Mouse (Mus musculus) E14TG2a.4 (cell line): ENCODE results near the gene Tmem235.

Source experiments
- H3K27me3 ChIP-seq: 2 replicates; pipeline ENCODE4 v1.6.1; 2014; ENCODE audit warnings: low read length, control low read depth; ENCODE audit not compliant: insufficient read depth
- H3K36me3 ChIP-seq: 2 replicates; pipeline ENCODE4 v1.6.1; 2014; ENCODE audit warnings: low read length, control low read depth; ENCODE audit not compliant: insufficient read depth
- H3K4me1 ChIP-seq: replicated peaks from 2 replicates; pipeline ENCODE4 v1.6.1; 2014; ENCODE audit warnings: low read depth, low read length, control low read depth
- H3K4me3 ChIP-seq: replicated peaks from 2 replicates; pipeline ENCODE4 v1.5.1; 2014; ENCODE audit warnings: mild to moderate bottlenecking, low read length
- H3K9me3 ChIP-seq: 2 replicates; pipeline ENCODE4 v1.6.1; 2014; ENCODE audit warnings: low read length, control low read depth
- CTCF ChIP-seq: conservative IDR thresholded peaks from 2 replicates; pipeline ENCODE4 v1.5.1; 2014; ENCODE audit warnings: low read length
- NANOG ChIP-seq: IDR thresholded peaks from 2 replicates; pipeline ENCODE4 v1.6.1; 2014; ENCODE audit warnings: borderline replicate concordance, low read length, mixed read lengths
- POU5F1 ChIP-seq: IDR thresholded peaks from 2 replicates; pipeline ENCODE4 v1.6.1; 2014; ENCODE audit warnings: low read length, borderline replicate concordance

Gene Tmem235

DNA sequence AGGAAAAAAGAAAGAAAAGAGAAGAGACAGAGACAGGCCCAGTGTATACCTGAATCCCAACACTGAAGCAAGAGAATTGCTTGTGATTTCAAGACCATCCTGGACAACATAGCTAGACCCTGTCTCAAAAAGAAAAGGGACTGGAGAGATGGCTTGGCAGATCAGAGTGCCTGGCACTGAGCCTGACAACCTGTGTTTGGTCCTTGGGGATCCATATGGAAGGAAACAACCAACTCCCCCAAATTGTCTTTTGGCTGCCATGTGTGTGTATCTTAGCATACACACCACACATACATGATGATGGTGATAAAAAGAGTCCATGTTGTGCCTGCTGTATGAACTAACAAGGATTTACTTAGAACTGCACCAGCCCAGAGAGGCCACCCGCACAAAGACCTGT, 21.5 kb upstream of the Tmem235 start:
- H3K9me3 ChIP-seq, result no peaks in the 10 kb centered on the region
- H3K27me3 ChIP-seq, result no peaks in the 10 kb centered on the region
- peaks cover 63% of the 10 kb centered on the region for H3K4me1 ChIP-seq
- no peaks in the 10 kb centered on the region for H3K36me3 ChIP-seq
- H3K4me3 ChIP-seq, result no peak overlapping the region
- TF ChIP-seq POU5F1, result no peak
- TF ChIP-seq CTCF, result no peak
- TF ChIP-seq NANOG, result no peak

DNA sequence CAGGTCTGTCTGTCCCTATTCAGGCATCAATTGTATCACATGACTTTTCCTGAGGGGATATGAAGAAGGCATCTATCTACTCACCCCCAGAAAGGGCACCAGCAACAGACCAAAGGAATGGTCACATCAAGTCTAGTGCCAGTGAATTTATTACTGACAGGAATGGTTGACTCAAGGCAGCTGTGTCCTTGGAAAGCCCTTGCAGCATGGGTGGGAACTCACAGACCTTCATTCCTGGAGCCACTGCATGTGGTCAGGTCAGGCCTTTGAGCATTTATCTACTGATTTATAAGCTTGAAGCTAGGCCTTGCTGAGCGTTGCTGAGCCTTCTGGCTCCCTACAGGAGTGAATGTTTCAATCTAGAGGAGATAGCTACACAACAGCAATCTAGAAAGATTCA, 19.6 kb upstream of the Tmem235 start:
- H3K4me3 ChIP-seq, result no peak overlapping the region
- H3K9me3 ChIP-seq, result no peaks in the 10 kb centered on the region
- no peaks in the 10 kb centered on the region for H3K36me3 ChIP-seq
- no peaks in the 10 kb centered on the region for H3K27me3 ChIP-seq
- no peak for TF ChIP-seq POU5F1
- TF ChIP-seq NANOG, result no peak
- no peak for TF ChIP-seq CTCF
- H3K4me1 ChIP-seq, result peaks cover 49% of the 10 kb centered on the region

- H3K9me3 ChIP-seq, result no peaks in the 10 kb centered on the region
- no peaks in the 10 kb centered on the region for H3K36me3 ChIP-seq
- H3K27me3 ChIP-seq, result no peaks in the 10 kb centered on the region
- H3K4me3 ChIP-seq, result no peak overlapping the region
- H3K4me1 ChIP-seq, result peaks cover 52% of the 10 kb centered on the region
- TF ChIP-seq NANOG, result no peak
- no peak for TF ChIP-seq POU5F1
- TF ChIP-seq CTCF, result no peak
Observed at GRCm38 (mm10) chr11:117843434-117843833, 17.1 kb upstream of the Tmem235 start.

DNA sequence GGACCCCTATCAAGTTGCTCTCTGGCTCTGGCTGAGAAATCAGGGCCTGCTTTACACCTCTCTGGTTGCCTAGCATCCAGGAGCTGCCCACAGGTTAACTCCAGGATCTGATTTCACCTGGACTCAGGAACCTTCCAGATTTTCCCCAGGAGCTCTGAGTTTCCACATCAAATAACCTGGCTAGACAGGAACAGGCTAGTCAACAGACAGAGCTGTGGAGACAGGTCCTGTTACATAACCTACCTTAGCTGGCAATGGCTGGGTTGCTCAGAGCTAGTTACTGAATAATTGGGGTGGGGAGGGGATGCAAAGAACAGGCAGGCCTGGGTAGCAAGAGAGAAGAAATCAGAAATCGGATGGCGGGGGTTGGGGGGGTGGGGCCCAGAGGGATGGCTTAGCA, 15.6 kb upstream of the Tmem235 start:
- no peak for TF ChIP-seq POU5F1
- TF ChIP-seq CTCF, result no peak
- no peak for TF ChIP-seq NANOG
- H3K27me3 ChIP-seq, result no peaks in the 10 kb centered on the region
- no peaks in the 10 kb centered on the region for H3K9me3 ChIP-seq
- H3K4me3 ChIP-seq, result no peak overlapping the region
- H3K4me1 ChIP-seq, result peaks cover 40% of the 10 kb centered on the region
- no peaks in the 10 kb centered on the region for H3K36me3 ChIP-seq

DNA sequence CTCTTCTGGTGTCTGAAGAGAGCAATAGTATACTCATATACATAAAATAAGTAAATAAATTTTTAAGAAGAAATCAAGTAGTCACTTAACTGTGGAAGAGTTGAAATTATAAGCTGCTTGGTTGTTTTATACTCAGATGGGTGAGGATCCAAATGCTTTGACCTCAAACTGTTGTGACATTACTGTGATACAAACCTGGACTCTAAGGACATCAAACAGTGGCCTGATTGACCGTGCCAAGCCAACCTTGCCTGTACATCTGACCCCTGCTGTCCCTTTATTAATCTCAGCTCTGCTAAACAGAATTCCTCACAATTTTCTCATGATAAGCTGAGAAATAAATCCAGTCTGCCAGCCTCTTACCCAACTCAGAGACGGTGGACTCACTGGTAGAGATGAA, 14.9 kb upstream of the Tmem235 start:
- Histone ChIP-seq H3K27me3 (no peaks in the 10 kb centered on the region), H3K4me1 (peaks cover 45% of the 10 kb centered on the region), H3K36me3 (peaks cover 6% of the 10 kb centered on the region), H3K4me3 (no peak overlapping the region), H3K9me3 (no peaks in the 10 kb centered on the region)
- TF ChIP-seq CTCF (no peak), NANOG (no peak), POU5F1 (no peak)

DNA sequence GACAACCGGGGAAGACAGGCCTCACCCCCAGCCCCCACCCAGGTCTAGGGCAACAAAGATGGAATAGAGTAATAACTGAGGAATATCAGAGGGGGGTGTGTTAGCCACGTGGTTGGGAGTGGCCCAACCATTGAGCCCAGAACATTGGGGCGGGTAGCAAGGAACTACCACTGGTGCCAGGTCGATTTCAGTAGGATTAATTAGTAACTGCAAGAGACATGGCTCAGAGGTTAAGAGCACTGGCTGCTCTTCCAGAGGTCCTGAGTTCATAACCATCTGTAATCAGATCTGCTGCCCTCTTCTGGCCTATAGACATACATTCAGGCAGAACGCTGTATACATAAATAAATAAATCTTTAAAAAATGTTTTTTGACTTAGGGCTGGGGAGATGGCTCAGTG, 13.9 kb upstream of the Tmem235 start:
- TF ChIP-seq POU5F1 (no peak), CTCF (peak; percentile 39)
- H3K36me3 ChIP-seq, result peaks cover 13% of the 10 kb centered on the region
- H3K4me1 ChIP-seq, result peaks cover 47% of the 10 kb centered on the region
- H3K4me3 ChIP-seq, result no peak overlapping the region
- H3K9me3 ChIP-seq, result no peaks in the 10 kb centered on the region
- no peaks in the 10 kb centered on the region for H3K27me3 ChIP-seq

DNA sequence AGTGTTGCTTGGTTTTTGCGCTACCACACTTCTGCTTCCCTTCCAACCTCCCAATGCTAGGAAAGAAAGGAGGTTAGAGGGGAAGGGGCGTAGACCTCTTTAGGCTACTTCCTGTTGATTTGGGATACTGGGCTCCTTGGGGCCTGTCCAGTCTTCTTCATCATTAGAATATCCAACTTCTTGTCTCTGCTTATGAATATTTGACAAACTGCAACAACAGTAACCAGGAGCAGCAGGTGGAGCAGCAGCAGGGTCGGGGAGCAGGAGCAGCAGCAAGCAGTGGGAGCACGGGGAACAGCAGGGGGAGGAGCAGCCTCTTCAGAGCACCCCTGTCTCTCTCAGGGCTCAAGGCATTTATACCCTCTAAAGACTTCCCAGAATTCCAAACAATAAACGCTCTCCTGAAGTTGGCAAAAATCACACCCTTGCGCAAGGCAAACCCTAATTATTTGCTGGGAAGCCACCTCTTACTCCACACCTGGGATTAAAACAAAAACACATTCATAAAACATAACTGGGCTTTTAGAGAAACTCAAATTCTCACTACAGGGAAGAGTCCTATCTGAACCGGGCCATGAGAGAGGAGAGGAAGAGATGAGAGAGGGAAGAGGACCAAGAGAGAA, 12.8 kb upstream of the Tmem235 start:
- no peaks in the 10 kb centered on the region for H3K9me3 ChIP-seq
- TF ChIP-seq POU5F1 (no peak), CTCF (no peak), NANOG (no peak)
- peaks cover 24% of the 10 kb centered on the region for H3K36me3 ChIP-seq
- no peaks in the 10 kb centered on the region for H3K27me3 ChIP-seq
- H3K4me1 ChIP-seq, result peaks cover 58% of the 10 kb centered on the region
- peak overlapping the region; percentile 96 for H3K4me3 ChIP-seq

- H3K4me1 ChIP-seq, result peaks cover 65% of the 10 kb centered on the region
- no peaks in the 10 kb centered on the region for H3K9me3 ChIP-seq
- H3K4me3 ChIP-seq, result peak overlapping the region; percentile 96
- TF ChIP-seq NANOG, result no peak
- no peak for TF ChIP-seq CTCF
- no peak for TF ChIP-seq POU5F1
- H3K36me3 ChIP-seq, result peaks cover 31% of the 10 kb centered on the region
- H3K27me3 ChIP-seq, result no peaks in the 10 kb centered on the region
Observed at GRCm38 (mm10) chr11:117848271-117848984, 12.1 kb upstream of the Tmem235 start.

GRCm38 (mm10) chr11:117848985-117849671, 11.4 kb upstream of the Tmem235 start, which contains the start of gene Birc5:
TSS of gene Birc5 (plus strand) at chr11:117849251.
- no peaks in the 10 kb centered on the region for H3K27me3 ChIP-seq
- no peak for TF ChIP-seq NANOG
- TF ChIP-seq CTCF, result no peak
- TF ChIP-seq POU5F1, result no peak

More at GRCm38 (mm10) chr11:117848985-117849671, 11.4 kb upstream of the Tmem235 start, which contains the start of gene Birc5:
- H3K9me3 ChIP-seq, result no peaks in the 10 kb centered on the region
- peak within 1 kb of the TSS; percentile 96 for H3K4me3 ChIP-seq
- peaks cover 72% of the 10 kb centered on the region for H3K4me1 ChIP-seq
- peaks cover 38% of the 10 kb centered on the region for H3K36me3 ChIP-seq
